Mouse (Mus musculus): ENCODE results near the gene Vangl1.
A peak's percentile ranks its signal among the peaks of the same experiment; 100 is the strongest.

The Vangl1 gene

DNA sequence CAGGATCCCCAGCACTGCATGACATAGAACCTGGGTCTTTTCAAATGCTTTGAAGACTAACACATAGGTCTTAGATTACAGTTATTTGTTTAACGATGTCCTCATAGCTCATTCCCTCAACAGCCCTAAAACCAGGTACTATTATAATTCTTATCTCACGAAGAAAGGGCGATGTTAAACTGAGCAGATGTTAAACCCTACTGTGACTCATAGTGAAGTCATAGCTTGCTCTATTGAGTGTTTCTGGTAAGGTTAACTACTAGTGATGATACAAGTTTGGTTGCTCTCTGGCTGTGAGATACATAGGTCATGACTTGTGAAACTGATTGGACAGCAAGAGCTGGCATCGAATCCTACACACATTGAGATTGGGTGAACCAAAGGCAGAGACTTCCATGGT, 61.5 kb downstream of the Vangl1 start:
- no peak for DNase-seq (ENCODE audit: low spot score)

DNA sequence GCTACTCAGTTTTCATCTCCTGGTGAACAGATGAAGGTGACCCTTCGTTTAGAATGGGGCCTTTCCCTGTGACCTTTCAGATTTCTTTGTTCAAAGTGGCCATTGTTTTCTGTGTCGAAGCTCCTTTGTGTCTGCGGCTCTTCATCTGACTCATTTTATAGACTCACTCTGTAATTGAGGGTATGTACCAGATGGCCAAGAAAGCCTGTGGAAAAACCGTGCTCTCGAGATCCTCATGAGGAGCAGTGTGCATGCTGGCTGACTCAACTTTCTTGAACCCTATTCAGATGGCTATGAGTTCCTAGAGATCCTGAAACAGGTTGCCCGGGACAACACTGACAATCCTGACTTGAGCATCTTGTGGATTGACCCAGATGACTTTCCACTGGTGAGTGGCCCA, 62.6 kb downstream of the Vangl1 start:
- no peak for DNase-seq (ENCODE audit: low spot score)

DNA sequence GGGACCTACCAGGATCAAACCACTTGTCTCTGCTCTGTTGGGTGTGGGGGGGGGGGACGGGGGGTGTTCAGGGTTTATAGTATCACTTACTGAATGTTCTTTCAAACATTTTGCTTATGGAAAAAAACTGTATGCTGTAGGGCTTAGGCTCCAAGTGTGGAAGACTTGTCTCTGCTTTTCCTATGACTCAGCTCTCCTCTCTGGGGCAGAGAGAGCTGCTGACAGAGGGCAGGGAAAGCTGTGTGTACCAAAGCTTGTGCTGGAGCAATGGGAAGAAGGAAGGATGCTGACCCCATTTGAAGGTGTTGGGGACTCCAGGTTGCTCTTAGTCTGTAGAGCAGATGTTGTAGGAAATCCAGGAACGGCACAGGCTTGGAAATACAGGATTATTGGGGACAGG, 63.0 kb downstream of the Vangl1 start:
- DNase-seq (ENCODE audit: low spot score) = no peak

DNA sequence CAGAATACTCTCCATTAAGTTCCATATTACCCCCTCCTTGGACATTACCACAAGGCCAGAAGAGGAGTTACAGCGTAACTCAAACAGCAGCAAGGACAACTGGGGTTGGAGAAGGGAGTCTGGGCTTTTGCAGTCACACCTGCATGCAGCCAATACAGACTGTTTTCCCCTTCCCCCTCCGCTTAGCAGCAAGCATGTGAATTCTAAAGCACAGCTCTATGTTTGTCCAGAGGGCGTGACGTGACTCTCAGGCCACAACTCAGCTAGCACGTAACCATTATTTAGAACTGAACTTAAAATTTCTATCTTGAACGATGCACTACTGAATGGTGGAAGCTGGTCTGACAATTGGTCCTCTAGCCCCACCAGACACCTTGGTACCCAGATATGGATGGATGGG, 63.9 kb downstream of the Vangl1 start:
- DNase-seq (ENCODE audit: low spot score) = no peak

DNA sequence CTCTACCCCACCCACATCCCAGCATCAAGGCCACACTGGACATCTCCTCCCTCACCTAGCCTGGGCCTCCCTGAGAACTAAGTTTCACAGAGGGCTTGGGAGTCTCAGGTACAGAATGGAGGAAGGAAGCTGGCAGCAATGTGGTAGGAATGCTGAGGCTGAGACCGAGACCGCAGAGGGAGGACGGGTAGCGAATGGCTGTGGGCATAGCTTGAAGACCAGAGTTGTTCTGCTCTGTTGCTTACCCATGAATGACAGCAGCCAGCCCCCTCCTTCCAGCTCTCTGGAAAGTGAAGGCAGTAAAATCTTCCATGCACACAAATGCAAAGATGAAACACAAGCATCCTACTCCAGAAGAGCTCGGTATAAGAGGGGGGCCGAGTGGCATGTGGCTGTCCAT, 65.6 kb downstream of the Vangl1 start:
- no peak for DNase-seq (ENCODE audit: low spot score)

DNA sequence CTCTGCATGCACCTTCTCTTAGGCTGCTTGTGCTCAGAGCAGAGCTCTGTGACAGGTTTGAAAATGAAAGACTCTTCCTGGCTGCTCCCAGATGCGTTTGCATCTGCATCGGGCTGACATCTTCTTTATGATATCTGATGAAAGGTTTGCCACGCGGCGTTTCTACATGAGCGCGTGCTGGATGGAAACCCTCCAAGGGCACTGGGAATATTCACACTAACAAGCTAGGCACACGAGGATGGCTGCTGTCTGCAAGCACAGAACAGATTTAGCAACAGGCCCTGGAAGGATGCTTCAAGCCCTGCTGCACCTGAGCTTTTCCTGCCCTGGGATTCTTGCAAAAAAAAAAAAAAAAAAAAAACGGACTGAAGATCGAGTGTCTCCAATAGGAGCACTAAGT, 67.3 kb downstream of the Vangl1 start:
- no peak for DNase-seq (ENCODE audit: low spot score)

DNA sequence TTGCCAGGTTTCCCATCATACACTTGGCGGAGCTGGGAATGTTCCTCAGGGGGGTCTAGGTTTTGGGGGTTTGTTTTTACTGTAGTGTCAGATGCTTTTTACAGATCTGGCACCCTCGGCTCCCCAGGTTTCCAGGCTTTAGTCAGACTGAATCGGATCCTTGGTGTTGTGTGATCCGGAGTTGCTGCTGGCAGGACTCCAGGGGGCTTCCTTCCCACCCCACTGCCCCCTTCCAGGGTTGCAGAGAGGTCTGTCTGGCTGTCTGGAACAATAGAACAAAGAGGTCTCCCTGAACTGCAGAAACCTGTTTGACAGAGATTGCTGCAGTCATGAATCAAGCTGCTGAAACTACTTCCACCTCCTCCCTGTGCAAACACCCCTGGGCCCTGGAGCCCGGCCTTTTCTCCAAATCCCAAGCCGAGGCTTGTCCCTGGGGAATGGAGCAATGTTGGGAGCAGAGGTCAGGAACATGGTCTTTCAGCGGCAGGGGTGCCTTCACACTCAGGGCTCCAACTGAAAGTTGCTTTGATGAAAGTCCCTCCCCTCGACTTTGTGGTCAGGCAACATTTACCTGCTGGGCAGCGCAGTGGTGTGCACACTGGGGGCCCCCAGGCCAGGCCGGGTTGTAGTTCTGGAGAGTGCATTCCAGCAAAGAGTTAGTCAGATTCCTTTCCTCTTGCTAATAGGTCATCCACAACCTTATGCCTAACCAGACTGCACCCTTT, 68.9 kb downstream of the Vangl1 start:
- DNase-seq (ENCODE audit: low spot score) = peak; percentile 39

DNA sequence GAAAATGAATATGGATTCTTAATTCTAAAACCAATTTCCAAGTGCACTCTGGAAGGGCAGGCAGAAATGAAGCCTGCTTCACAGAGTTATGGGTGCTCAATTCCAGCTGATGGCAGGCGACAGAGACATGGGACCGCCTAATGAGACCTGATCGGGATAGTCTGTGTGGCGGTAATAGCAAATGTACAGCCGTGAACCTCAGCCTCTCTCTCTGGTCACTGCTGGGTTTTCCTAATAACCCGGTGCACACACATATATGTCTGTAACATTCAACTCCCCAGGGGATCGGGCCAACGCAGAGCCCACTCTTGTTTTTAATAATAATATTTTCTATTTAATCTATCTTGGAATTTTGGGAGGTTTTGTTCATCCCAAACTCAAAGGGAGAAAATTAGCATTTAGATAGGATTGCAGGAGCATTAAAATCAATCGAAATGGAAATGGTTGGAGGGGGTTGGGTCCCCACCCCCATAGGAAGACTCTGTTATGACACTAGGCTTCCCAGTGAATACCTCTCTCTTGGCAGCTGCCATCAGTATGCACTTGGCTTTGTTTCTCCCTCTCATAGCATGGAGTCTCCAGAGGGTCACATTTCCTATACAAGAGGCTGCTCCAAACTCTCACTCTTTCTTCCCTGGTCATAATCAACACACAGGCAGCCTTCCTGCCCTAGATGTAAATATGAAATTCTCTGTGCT, 72.7 kb downstream of the Vangl1 start:
- no peak for DNase-seq (ENCODE audit: low spot score)

DNA sequence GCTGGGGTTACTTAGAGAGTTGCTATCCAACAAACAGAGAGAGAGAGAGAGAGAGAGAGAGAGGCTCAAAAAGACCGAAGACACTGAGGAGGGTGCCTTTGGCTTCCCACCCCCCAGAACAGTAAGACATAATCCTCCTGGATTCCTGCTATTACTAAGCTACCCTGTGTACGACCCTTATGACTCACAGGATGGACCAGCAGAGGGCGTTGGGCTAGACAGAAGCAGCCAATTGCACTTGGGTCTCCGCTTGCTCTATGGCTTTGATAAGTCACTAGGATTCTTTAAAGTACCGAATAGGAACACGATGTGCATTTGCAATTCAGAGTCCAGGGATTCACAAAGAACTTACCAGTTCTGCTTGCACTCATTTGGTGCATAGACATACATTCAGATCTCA, 74.0 kb downstream of the Vangl1 start:
- peak; percentile 44 for DNase-seq (ENCODE audit: low spot score)

DNA sequence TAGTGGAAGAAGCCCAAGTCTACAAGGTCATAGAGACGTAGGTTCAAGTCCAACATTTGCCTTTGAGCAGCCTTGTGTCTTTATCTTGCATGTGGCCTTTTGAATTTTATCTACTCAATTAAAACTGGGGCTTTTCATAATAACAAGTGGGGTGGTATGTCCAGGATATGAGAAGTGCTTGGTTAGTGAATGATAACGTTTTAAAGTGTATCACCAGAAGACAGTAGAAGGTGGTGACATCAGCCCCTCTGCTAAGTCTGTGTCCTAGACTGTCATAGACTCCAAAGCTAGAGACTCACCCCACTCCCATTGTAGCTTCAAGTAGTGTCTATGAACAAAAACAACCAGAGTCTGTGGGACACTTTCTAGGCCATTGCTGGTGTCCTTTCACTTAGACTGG, 76.3 kb downstream of the Vangl1 start:
- DNase-seq (ENCODE audit: low spot score) = no peak

DNA sequence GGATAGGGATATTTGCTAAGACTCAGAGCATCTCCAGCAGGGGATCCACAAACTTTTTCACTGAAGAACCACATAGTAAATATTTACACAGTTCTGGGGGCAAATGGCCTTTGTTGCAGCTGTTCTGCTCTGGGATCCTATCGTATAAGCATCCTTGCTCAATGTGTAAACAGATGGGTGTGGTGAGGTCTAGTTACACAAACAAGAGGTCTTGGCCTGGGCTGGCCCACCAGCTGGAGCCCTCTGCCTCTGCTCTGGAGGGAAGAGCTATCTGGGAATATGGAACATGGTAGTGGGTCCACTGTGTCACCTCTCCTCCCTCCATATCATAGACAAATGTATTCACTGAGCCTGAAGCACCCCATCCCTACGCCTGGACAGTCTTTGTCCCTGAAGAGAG, 77.4 kb downstream of the Vangl1 start:
- DNase-seq (ENCODE audit: low spot score) = no peak

DNA sequence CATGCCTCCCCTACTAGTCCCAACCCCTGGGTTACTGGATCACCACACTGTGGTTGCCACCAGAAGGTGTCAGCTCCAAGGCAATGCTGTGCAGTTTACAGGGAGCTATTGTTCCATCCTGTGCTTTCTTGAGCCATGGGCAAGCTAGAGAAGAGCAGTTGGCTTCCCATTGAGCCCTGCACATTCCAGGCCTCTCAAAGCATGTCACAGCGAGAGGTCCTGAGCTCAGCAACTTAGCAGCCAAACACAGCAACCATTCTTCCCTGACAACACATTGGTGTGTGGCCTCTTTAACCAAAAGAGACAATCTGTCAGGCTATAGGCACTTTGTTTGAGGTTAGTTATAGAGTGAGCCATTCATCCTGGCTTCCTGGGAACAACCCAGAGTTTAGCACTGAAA, 78.9 kb downstream of the Vangl1 start:
- peak; percentile 38 for DNase-seq (ENCODE audit: low spot score)

DNA sequence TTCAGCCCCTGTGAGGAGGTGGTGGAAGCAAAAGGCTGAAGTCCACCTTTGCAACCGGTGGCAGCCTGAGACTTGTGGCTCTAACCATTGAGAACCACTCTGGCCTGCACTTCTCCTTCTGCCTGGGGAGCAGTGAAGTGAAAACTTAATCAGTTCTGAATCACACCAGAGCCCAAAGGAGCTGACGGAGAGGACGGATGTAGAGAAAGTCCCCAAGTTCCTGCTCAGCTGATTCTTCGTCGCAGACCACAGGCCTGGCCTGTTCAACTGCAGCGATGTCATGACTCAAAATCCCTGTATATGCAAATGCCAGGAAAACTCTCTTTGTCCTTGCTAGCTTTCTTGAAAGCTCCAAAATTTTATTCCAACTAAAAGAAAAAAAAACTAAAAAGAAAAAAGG, 80.8 kb downstream of the Vangl1 start:
- DNase-seq (ENCODE audit: low spot score) = no peak

DNA sequence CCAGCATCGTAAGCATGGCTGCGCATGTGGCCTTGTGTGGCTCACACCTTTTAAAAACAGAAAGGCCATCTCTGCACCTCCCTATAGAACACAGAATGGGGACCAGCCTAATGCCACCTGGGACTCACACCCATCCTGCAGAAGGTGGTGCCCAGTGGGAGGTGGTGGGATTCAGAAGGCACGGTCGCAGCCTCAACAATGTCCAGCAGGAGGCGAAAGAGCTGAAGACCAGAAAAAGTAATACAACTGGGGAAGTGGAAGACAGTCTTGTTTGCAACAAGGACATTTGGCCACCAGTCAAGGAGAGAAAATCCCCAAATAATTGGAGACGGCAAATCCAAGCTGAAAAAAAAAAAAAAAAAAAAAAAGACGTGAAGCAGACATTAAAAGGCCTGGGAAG, 82.4 kb downstream of the Vangl1 start:
- peak; percentile 36 for DNase-seq (ENCODE audit: low spot score)

DNA sequence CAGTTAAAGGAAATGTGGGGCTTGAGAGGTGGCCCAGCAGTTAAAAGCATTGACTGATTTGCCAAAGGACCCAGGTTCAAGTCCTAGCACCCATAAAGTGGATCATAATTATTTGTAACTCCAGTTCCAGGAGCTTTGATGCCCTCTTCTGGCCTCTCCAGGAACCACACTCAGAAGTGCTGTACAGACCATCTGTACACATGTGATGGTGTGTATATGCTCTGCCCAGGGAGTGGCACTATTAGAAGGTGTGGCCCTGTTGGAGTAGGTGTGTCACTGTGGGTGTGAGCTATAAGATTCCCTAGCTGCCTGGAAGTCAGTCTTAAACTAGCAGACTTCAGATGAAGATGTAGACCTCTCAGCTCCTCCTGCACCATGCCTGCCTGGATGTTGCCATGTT, 83.5 kb downstream of the Vangl1 start:
- no peak for DNase-seq (ENCODE audit: low spot score)

DNA sequence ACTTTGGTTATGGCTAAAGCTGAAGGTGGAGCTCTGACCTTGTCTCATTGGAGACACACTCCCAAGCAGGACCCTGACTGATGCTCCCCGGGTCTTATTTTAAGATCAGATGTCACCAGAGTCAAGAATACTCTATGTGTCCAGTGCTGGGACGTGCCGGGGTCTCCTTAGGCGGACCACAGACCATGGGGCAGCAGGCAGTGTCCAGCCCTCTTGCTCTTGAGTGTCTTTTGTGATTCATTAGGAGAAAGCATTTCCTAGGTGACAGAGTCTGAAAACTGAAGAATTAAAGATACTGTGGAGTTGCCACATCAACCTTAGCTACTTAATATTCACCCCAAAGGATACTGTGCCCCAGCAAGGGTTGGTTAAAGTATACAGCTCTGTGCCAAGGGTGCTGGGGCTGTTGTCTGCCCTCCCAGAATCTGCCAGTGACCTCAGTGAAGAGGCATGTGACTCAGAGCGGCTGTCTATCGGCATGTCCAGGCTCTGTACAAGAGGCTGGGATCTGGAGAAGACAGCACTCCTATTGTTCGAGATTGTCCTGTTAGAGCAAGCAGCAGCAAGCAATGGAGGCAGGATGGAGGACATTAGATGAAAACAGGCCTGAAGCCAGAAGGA, 92.4 kb downstream of the Vangl1 start:
- no peak for DNase-seq (ENCODE audit: low spot score)

DNA sequence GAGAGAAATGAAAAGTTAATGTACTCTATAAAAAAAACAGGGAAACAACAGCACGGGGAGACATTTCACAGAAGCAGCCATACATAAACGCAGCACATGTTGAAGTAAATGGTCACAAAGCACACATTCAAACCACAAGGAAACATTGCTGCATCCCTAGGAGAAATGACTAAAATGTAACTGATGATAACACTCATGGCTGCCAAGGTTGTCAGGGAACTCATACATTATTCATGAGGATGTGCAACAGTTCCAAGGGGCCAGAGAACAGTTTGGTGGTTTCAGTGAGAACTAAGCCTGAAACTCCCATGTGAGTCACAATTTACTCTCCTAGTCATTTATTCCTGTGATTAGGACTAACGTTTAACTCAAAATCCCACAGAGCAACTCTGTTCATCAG, 96.3 kb downstream of the Vangl1 start:
- DNase-seq (ENCODE audit: low spot score) = no peak

DNA sequence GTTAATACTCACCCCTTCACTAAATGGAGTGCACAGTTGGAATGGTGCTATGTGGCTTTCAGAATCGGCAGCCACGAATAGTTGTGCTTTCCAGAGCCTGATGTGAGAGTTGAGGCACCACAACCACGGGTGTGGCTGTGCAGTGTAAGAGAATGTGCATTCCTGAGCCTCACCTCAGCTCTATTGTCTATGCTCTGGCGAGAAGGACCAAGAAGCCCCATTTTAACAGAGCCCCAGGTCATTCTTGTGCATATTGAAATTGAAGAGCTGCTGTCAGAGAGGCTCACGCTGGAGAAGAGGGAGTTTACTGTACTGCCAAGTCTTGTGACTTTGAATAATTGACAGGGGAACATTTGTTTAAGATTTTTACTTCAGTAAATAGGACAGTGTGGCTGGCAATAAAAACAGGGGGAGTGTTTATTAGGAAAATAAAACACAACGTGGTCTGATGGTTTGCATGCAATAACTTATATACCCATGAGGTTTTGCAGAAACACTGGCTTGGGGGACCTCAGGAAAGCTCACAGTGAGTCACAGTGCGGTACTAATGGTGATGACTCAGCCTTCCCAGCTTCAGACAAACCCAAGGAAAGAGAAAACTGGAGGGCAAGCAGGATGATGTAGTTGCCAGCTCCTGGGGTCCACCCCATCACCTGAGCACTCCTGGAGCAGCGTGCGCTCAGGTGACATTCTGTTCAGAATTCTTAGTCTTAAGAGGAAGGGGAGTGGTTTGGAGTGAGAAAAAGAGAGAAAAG, 100.5 kb downstream of the Vangl1 start:
- no peak for DNase-seq (ENCODE audit: low spot score)
